Mouse (Mus musculus): ENCODE results near the gene Pin1rt1. TPM values are rescaled to one million over a fixed set of nuclear protein-coding genes. Genes with fewer than 3 reads are reported as not detected.

Pin1rt1 gene
- total RNA-seq (2023) = not detected

GRCm38 (mm10) chr2:104716279-104716678 lies at the start of gene Pin1rt1:
Gene Pin1rt1, minus strand, starts transcription at chr2:104716379.

GRCm38 (mm10) chr2:104742741-104743064 lies 26.5 kb upstream of the Pin1rt1 start, which contains the start of gene Depdc7:
Gene Depdc7, minus strand, starts transcription at chr2:104742878.

GRCm38 (mm10) chr2:104711585-104712485 lies 4.3 kb downstream of the Pin1rt1 start, which contains the start of gene Tcp11l1:
Gene Tcp11l1, minus strand, starts transcription at chr2:104712169.

Other genes with a start within 250 kb of the Pin1rt1 start
- gene Hipk3, start 221.9 kb downstream of the Pin1rt1 start, total RNA-seq (2023) = 10 to 100 TPM; 44.3 to 56.0 TPM
- gene Cstf3, start 125.9 kb downstream of the Pin1rt1 start, total RNA-seq (2023) = 10 to 100 TPM; 57.3 to 57.5 TPM
- gene Tcp11l1, start 4.2 kb downstream of the Pin1rt1 start, total RNA-seq (2023) = 1 to 10 TPM; 1.2 to 1.7 TPM
- not detected for gene Depdc7, start 26.5 kb upstream of the Pin1rt1 start, total RNA-seq (2023)
- 10 to 100 TPM in 1 of 2 experiments, 1 to 10 TPM in 1; 9.5 to 11.0 TPM for gene Qser1, start 100.4 kb upstream of the Pin1rt1 start, total RNA-seq (2023)
- 1 to 10 TPM; 3.8 to 4.3 TPM for gene Prrg4, start 133.5 kb upstream of the Pin1rt1 start, total RNA-seq (2023)
- 1 to 10 TPM in 1 of 2 experiments, not detected in 1; 3.3 TPM for gene Ccdc73, start 151.4 kb upstream of the Pin1rt1 start, total RNA-seq (2023)